Mouse (Mus musculus) kidney, postnatal 0 days (tissue): Measurements from ENCODE around the gene Mettl16. TPM values are rescaled to one million over a fixed set of nuclear protein-coding genes. Genes with fewer than 3 reads are reported as not detected.

Experiments
- ATAC-seq: fragments of 200-750 bp; cut with Nextera tagmentation; replicated peaks from 2 replicates; pipeline ENCODE4 v1.8.0; 2017; ENCODE audit warnings: low read depth, moderate number of reproducible peaks, moderate TSS enrichment, moderate library complexity; ENCODE audit not compliant: low FRiP score
- DNase-seq: peaks from one replicate; pipeline ENCODE4 v3.0.0-alpha.2; 2016; ENCODE audit warnings: low spot score
- H3K27ac ChIP-seq: fragments of 300-500 bp; sonication (generic); 2 replicates; pipeline ENCODE4 v1.5.1; 2014; ENCODE audit warnings: mild to moderate bottlenecking
- H3K27me3 ChIP-seq: fragments of 300-500 bp; sonication (generic); 2 replicates; pipeline ENCODE4 v1.6.1; 2014; ENCODE audit warnings: low read length, mixed read lengths; ENCODE audit not compliant: insufficient read depth
- H3K36me3 ChIP-seq: fragments of 300-500 bp; sonication (generic); 2 replicates; pipeline ENCODE4 v1.6.1; 2014; ENCODE audit warnings: low read length, mixed read lengths; ENCODE audit not compliant: insufficient read depth
- H3K4me1 ChIP-seq: fragments of 300-500 bp; sonication (generic); replicated peaks from 2 replicates; pipeline ENCODE4 v1.6.1; 2014; ENCODE audit warnings: antibody characterized with exemption, low read length, mixed read lengths; ENCODE audit not compliant: insufficient read depth
- H3K4me2 ChIP-seq: fragments of 300-500 bp; sonication (generic); 2 replicates; pipeline ENCODE4 v1.6.1; 2014; ENCODE audit warnings: mild to moderate bottlenecking, low read length, moderate library complexity, mixed read lengths
- H3K4me3 ChIP-seq: fragments of 300-500 bp; sonication (generic); replicated peaks from 2 replicates; pipeline ENCODE4 v1.5.1; 2014; ENCODE audit warnings: low read depth, low read length
- H3K9ac ChIP-seq: fragments of 300-500 bp; sonication (generic); 2 replicates; pipeline ENCODE4 v1.6.1; 2014; ENCODE audit warnings: low read depth, low read length
- H3K9me3 ChIP-seq: fragments of 300-500 bp; sonication (generic); replicated peaks from 2 replicates; pipeline ENCODE4 v1.6.1; 2016; ENCODE audit warnings: low read length, inconsistent platforms, mixed read lengths
- CTCF ChIP-seq: IDR thresholded peaks from 2 replicates; pipeline ENCODE4 v1.5.1; 2016; ENCODE audit warnings: antibody characterized with exemption, low read depth, mild to moderate bottlenecking, moderate library complexity
- WGBS: fragments of 180-500 bp; shearing (Covaris S2); extraction: QIAGEN DNeasy Blood & Tissue Kit; methylation state at CpG from one replicate; pipeline ENCODE4 v1.1.7; 2014; 5-methylcytosine and 5-hydroxymethylcytosine counted together
- polyA plus RNA-seq: library from polyadenylated mRNA; unstranded; fragments of >200 nt; fragmentation: Nextera tagmentation; extraction: Ambion mirVana; gene quantifications from 2 replicates; pipeline ENCODE4 v1.2.1, GENCODE M21; 2015

Gene Mettl16
- polyA plus RNA-seq, 1 experiment from 2014 or later: 27.1 TPM

GRCm38 (mm10) chr11:74839860-74840715, 69.5 kb downstream of the Mettl16 start:
- TF ChIP-seq CTCF: no peak
- Histone ChIP-seq H3K4me1 (peaks cover 40% of the 10 kb centered on the region), H3K4me2 (no peak overlapping the region), H3K9me3 (no peaks in the 10 kb centered on the region), H3K27ac (peak overlapping the region; percentile 92; the same call in 1 of the 2 replicates), H3K9ac (no peak overlapping the region), H3K27me3 (no peaks in the 10 kb centered on the region), H3K4me3 (no peak overlapping the region), H3K36me3 (peaks cover 17% of the 10 kb centered on the region)
- 90% methylated on average over 19 of the region's 19 CpGs for WGBS
- no peak for DNase-seq
- no peak for ATAC-seq

- peaks cover 17% of the 10 kb centered on the region for H3K36me3 ChIP-seq
- H3K9ac ChIP-seq: 0 out of 2 replicates have a peak overlapping the region, but pooled peaks have one; percentile 27
- no peak for ATAC-seq
- peaks cover 40% of the 10 kb centered on the region for H3K4me1 ChIP-seq
- no peak overlapping the region for H3K4me2 ChIP-seq
- no peak for DNase-seq
- no peaks in the 10 kb centered on the region for H3K27me3 ChIP-seq
- H3K4me3 ChIP-seq: no peak overlapping the region
- no peaks in the 10 kb centered on the region for H3K9me3 ChIP-seq
- TF ChIP-seq CTCF: no peak
- H3K27ac ChIP-seq: peak overlapping the region; percentile 89
- WGBS: 59% methylated on average over 8 of the region's 8 CpGs
Observed at GRCm38 (mm10) chr11:74840739-74841138, 70.1 kb downstream of the Mettl16 start.

- no peak for TF ChIP-seq CTCF
- Histone ChIP-seq H3K27ac (peak overlapping the region; percentile 89), H3K4me3 (no peak overlapping the region), H3K9ac (0 out of 2 replicates have a peak overlapping the region, but pooled peaks have one; percentile 27), H3K9me3 (no peaks in the 10 kb centered on the region), H3K27me3 (no peaks in the 10 kb centered on the region), H3K4me2 (no peak overlapping the region), H3K4me1 (peaks cover 40% of the 10 kb centered on the region), H3K36me3 (peaks cover 17% of the 10 kb centered on the region)
- peak; percentile 46 for ATAC-seq
- peak; percentile 76 for DNase-seq
- 40% methylated on average over 9 of the region's 9 CpGs for WGBS
Observed at GRCm38 (mm10) chr11:74841366-74841765, 70.7 kb downstream of the Mettl16 start.

GRCm38 (mm10) chr11:74842045-74842444, 71.4 kb downstream of the Mettl16 start:
- no peak overlapping the region for H3K4me2 ChIP-seq
- no peak overlapping the region for H3K4me3 ChIP-seq
- no peak overlapping the region for H3K9ac ChIP-seq
- ATAC-seq (no peak), DNase-seq (no peak)
- peaks cover 17% of the 10 kb centered on the region for H3K36me3 ChIP-seq
- H3K9me3 ChIP-seq: no peaks in the 10 kb centered on the region
- H3K27me3 ChIP-seq: no peaks in the 10 kb centered on the region
- peak overlapping the region; percentile 89 for H3K27ac ChIP-seq
- 82% methylated on average over 13 of the region's 13 CpGs for whole genome bisulfite sequencing
- H3K4me1 ChIP-seq: peaks cover 40% of the 10 kb centered on the region
- no peak for TF ChIP-seq CTCF

- Histone ChIP-seq H3K4me1 (peaks cover 35% of the 10 kb centered on the region), H3K4me2 (no peak overlapping the region), H3K9me3 (no peaks in the 10 kb centered on the region), H3K4me3 (no peak overlapping the region), H3K27me3 (no peaks in the 10 kb centered on the region), H3K27ac (0 out of 2 replicates have a peak overlapping the region, but pooled peaks have one; percentile 52), H3K36me3 (peaks cover 17% of the 10 kb centered on the region), H3K9ac (no peak overlapping the region)
- no peak for DNase-seq
- no peak for TF ChIP-seq CTCF
- ATAC-seq: no peak
- 90% methylated on average over 21 of the region's 22 CpGs for WGBS
Observed at GRCm38 (mm10) chr11:74842656-74843434, 72.2 kb downstream of the Mettl16 start.

GRCm38 (mm10) chr11:74843435-74843714, 72.7 kb downstream of the Mettl16 start:
- ATAC-seq (no peak), DNase-seq (no peak)
- H3K4me3 ChIP-seq: no peak overlapping the region
- H3K9me3 ChIP-seq: no peaks in the 10 kb centered on the region
- peaks cover 17% of the 10 kb centered on the region for H3K36me3 ChIP-seq
- H3K27ac ChIP-seq: peak overlapping the region; percentile 52; the same call in 1 of the 2 replicates
- no peak overlapping the region for H3K4me2 ChIP-seq
- WGBS: 66% methylated on average over 2 of the region's 2 CpGs
- TF ChIP-seq CTCF: no peak
- H3K9ac ChIP-seq: no peak overlapping the region
- peaks cover 35% of the 10 kb centered on the region for H3K4me1 ChIP-seq
- H3K27me3 ChIP-seq: no peaks in the 10 kb centered on the region
